Mouse (Mus musculus): ENCODE results near the gene Ppih. TPM values are rescaled to one million over a fixed set of nuclear protein-coding genes. Genes with fewer than 3 reads are reported as not detected.
"Not testable (repeated sequence)": the region's sequence is repeated elsewhere in the genome, so short reads cannot be mapped to it uniquely, and the experiment has no call there.

The Ppih gene
- polyA plus RNA-seq, 1 experiment from 2014 or later: 150 TPM

DNA sequence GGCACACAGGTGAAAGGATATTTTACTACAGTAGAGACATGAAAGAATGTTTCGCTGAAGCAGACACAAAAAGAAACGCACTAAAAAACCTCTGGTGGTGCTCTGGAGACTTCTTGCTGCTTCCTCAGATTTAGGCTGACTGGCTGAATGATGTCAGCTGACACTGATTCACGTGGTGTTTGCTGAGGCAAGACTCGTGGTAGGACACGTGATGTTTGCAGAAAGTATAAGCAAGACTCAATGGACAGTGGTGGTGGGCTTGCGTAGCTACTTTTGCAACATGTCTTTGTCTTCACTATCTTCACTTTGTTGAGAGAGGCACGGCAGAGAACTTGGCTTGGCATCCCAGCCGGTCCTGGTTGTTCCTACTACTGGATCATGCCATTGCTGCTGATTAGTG is 17.1 kb downstream of the Ppih start:
- no peaks in the 10 kb centered on the region for H3K9me3 ChIP-seq (replicated peaks)
- 93% methylated on average over 8 of the region's 8 CpGs for WGBS
- H3K27me3 ChIP-seq (ENCODE audit: low read depth, poor library complexity, severe bottlenecking): no peaks in the 10 kb centered on the region
- H3K4me3 ChIP-seq: no peak overlapping the region
- DNase-seq (ENCODE audit: low spot score): no peak
- H3K4me1 ChIP-seq: no peaks in the 10 kb centered on the region
- H3K27ac ChIP-seq (replicated peaks): no peak overlapping the region
- peaks cover 41% of the 10 kb centered on the region for H3K36me3 ChIP-seq

DNA sequence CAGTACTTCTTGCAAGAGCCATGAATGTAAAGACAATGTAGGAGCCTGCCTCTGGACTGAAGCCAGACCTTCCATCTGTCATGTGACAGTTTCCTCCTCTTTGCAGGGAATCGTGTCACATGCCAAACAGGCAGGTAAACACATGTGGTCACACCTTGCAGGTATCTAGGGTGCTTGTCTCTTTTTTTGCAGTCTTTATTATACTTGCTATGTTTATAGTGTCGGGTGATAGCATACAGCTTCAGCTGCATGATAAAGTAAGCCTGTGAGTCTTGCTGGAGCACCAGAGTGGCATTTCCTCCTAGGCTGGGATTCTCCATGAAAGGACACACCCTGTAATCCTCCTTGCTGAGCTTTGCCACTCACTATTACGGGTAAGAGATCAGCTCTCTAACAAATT is 18.6 kb downstream of the Ppih start:
- Histone ChIP-seq H3K27ac (replicated peaks) (no peak overlapping the region), H3K9me3 (replicated peaks) (no peaks in the 10 kb centered on the region), H3K4me1 (no peaks in the 10 kb centered on the region), H3K27me3 (ENCODE audit: low read depth, poor library complexity, severe bottlenecking) (no peaks in the 10 kb centered on the region), H3K36me3 (peaks cover 26% of the 10 kb centered on the region), H3K4me3 (no peak overlapping the region)
- WGBS: 87% methylated on average over 3 of the region's 3 CpGs
- DNase-seq (ENCODE audit: low spot score): no peak

DNA sequence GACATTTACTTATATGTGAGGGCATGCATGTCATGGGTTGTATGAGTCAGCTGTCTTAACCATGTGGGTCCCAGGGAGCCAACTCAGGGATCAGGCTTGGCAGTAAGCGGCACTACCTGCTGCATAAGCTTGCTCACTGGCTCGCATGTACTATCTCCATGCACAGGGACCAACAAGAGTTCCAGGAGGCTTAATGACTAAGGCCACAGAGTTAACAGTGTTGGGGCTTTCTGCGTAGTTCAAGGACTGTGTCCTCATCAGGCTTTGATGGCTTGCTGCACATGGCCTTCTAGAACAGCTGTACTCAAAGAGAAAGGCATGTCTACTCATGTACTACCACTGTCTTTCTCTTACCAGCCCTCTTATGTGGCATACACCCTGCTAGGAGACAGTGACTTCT is 19.6 kb downstream of the Ppih start:
- H3K9me3 ChIP-seq (replicated peaks): no peaks in the 10 kb centered on the region
- WGBS: 89% methylated on average over 3 of the region's 3 CpGs
- DNase-seq (ENCODE audit: low spot score): no peak

DNA sequence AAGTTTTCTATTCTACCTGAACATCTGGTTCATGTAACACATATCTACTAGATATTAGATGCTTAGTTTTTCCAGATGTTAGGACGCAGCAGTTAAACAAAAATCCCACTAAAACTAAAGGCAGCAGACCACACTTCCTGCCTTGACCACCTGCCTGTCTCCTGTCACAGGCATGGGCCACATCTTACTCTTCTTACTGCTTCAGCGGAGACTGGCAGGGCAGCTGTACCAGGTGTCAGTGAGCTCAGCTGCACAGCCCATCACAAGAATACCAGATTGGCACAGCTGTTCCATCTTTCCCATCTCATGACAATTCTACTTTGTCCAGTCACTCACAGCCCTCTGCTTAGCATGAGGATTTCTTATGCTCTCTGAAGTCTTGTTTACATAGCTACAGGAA is 23.0 kb downstream of the Ppih start:
- Histone ChIP-seq H3K27ac (replicated peaks) (no peak overlapping the region), H3K27me3 (ENCODE audit: low read depth, poor library complexity, severe bottlenecking) (no peaks in the 10 kb centered on the region), H3K4me1 (peaks cover 13% of the 10 kb centered on the region), H3K9me3 (replicated peaks) (no peaks in the 10 kb centered on the region), H3K4me3 (no peak overlapping the region), H3K36me3 (peaks cover 14% of the 10 kb centered on the region)
- DNase-seq (ENCODE audit: low spot score): no peak
- WGBS: 83% methylated on average over 2 of the region's 2 CpGs

More for the DNA sequence above, 19.6 kb downstream of the Ppih start:
- Histone ChIP-seq H3K27ac (replicated peaks) (no peak overlapping the region), H3K27me3 (ENCODE audit: low read depth, poor library complexity, severe bottlenecking) (no peaks in the 10 kb centered on the region), H3K4me3 (no peak overlapping the region), H3K36me3 (peaks cover 16% of the 10 kb centered on the region), H3K4me1 (peaks cover under 1% of the 10 kb centered on the region; the same call in 1 of the 2 replicates)

DNA sequence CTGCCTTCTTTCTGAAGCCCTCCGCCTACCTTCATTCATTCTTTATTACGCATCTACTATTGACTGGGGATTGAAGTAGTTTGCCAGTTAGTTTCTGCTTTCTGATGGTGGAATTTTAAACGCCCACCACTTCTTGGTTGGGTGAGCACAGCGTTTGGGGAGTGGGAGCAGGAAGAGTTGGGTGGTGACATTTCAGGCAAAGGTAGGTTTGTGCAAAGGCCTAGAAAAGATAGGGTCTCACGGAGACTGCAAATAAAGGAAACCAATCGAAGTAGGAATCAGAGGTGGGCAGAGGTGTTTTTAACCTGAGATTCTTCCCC is 25.3 kb downstream of the Ppih start:
- Histone ChIP-seq H3K4me3 (peak overlapping the region; percentile 98), H3K9me3 (replicated peaks) (no peaks in the 10 kb centered on the region), H3K27me3 (ENCODE audit: low read depth, poor library complexity, severe bottlenecking) (no peaks in the 10 kb centered on the region), H3K36me3 (peaks cover 27% of the 10 kb centered on the region), H3K27ac (replicated peaks) (peak overlapping the region; percentile 98), H3K4me1 (peaks cover 31% of the 10 kb centered on the region)
- peak; percentile 16 for DNase-seq (ENCODE audit: low spot score)
- WGBS: 10% methylated on average over 6 of the region's 6 CpGs

DNA sequence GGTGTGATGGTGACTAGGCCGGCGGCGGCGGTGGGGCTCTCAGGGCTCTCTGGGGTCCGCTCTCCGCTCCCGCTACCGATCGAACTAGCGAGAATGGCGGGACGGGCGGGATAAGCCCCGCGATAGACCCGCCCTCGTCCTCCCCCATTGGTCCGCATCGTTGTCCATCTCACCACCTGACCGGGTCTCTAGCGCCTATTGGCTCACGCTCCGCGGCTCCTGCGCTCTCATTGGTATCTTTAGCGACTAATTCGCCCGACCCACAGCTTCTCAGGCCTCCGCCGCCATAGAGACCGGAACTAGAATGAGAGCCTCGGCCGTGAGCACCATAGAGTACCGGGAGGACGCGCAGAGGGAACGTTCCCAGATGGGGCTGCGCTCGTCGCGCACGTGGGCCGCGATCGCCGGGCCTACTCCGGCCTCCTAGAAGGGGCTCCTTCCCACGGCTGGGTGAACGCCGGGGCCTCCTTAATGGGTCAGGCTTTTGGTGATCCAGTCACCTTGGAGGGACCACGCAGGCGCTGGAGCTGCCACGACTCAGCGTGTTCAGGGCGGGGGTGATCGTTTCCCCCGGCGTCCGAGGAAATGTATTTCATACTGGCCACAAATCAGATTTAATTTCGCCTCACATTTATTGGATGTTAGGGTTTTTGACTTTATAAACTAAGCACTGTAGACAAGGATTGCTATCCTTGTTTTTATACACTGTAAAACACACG is 25.8 kb downstream of the Ppih start, which contains the start of gene Ybx1:
Ybx1 (minus strand) TSS at position 190 of the 719 bp plus-strand sequence.
- H3K9me3 ChIP-seq (replicated peaks): no peaks in the 10 kb centered on the region
- H3K36me3 ChIP-seq: peaks cover 32% of the 10 kb centered on the region
- peaks cover 31% of the 10 kb centered on the region for H3K4me1 ChIP-seq
- peak within 1 kb of the TSS; percentile 98 for H3K27ac ChIP-seq (replicated peaks)
- no peaks in the 10 kb centered on the region for H3K27me3 ChIP-seq (ENCODE audit: low read depth, poor library complexity, severe bottlenecking)
- H3K4me3 ChIP-seq: peak within 1 kb of the TSS; percentile 98
- under 1% methylated on average over 61 of the region's 61 CpGs for WGBS
- peak; percentile 99 for DNase-seq (ENCODE audit: low spot score)

DNA sequence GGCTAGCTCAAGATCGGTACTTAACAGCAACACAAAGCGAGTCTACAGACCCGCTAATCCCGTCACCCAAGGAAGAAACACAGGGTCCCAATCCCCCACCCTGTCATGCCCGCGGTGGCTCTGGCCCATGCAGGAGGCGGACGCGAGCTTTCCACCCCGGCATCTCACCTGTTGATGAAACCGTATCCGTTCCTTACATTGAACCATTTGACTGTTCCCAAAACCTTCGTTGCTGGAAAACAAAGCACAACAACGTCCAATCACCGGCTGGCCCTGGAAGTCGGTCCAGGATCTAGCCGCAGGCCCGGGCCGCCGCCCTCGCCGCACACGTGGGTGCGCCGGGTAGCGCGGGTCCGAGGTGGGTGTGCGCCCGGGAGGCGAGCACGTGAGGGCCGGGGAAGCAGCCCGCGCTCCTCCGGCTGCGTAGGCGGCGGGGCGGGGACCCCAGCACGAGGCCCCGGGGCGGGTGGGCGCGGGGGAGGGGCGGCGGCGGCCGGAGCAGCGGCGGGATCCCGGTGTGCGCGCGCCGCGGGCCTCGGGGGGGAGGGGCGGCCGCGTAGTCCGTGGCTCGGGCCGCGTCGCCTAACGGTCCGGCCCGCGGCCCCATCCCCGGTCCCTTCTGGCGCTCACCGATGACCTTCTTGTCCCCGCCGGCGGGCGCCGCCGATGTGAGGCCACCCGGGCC is 26.6 kb downstream of the Ppih start:
- WGBS: under 1% methylated on average over 69 of the region's 80 CpGs
- DNase-seq (ENCODE audit: low spot score): peak; percentile 48
- H3K27me3 ChIP-seq (ENCODE audit: low read depth, poor library complexity, severe bottlenecking): no peaks in the 10 kb centered on the region
- peaks cover 31% of the 10 kb centered on the region for H3K4me1 ChIP-seq
- peak overlapping the region; percentile 98 for H3K4me3 ChIP-seq
- peaks cover 40% of the 10 kb centered on the region for H3K36me3 ChIP-seq
- peak overlapping the region; percentile 98 for H3K27ac ChIP-seq (replicated peaks)
- no peaks in the 10 kb centered on the region for H3K9me3 ChIP-seq (replicated peaks)

DNA sequence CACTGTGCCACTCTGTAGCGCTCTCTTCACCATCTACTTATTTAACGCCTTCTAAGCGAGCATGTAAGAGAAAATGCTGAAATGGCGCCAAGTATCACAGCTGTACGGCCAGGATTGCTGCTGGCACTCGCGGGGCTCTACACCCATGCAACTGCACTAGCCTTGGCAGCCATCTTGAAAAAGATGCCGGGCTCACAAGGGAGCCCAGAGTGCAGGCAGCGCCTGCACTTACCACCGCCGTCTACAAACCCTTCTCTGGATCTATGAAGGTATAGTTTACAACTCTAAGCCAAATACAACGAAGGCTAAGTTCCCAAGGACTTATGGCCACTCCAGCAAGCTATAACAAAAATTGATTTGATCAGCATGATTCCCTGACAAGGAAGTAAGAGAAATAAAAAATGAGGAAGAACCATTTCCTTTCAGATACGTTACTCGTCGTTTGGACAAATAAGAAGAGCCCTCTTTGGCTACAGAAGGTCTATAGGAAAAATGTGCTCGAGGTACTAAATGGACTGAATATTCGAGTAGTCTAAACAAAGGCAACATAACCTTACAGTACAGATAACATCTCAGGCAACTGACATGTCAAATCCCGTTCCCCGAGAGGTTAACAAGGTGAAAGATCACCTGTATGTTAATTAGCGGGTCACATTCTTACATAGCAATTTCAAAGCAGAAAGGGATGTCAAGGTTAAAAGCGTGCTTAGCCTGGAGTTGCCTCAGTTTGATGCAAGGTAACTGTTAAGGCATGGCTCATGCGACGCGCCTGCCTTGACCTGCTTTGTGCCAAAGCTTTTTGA is 27.4 kb downstream of the Ppih start:
- Histone ChIP-seq H3K36me3 (peaks cover 47% of the 10 kb centered on the region), H3K4me1 (peaks cover 31% of the 10 kb centered on the region), H3K4me3 (peak overlapping the region; percentile 98), H3K27me3 (ENCODE audit: low read depth, poor library complexity, severe bottlenecking) (no peaks in the 10 kb centered on the region), H3K27ac (replicated peaks) (peak overlapping the region; percentile 98), H3K9me3 (replicated peaks) (no peaks in the 10 kb centered on the region)
- 4% methylated on average over 24 of the region's 24 CpGs for WGBS
- peak; percentile 45 for DNase-seq (ENCODE audit: low spot score)

DNA sequence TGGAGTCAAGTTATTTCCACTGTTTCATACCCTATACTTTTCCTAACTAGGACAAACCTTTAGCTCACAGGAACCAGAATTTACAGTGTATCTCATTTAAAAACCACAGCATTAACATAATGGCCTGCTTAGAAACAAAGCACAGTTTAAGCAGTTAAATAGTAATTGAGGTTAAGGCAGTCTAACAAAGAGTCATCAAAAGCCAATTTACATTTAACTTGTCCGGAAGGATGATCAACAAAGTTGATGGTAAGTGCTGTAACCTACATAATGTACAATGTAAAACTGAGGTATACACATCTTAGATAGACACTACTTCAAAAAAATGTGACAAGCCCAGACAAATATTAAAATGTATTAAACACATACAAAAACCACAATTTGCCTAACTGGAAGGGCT is 28.4 kb downstream of the Ppih start:
- H3K36me3 ChIP-seq: peaks cover 58% of the 10 kb centered on the region
- DNase-seq (ENCODE audit: low spot score): no peak
- no peaks in the 10 kb centered on the region for H3K9me3 ChIP-seq (replicated peaks)
- 98% methylated on average over 1 of the region's 1 CpGs for WGBS
- no peaks in the 10 kb centered on the region for H3K27me3 ChIP-seq (ENCODE audit: low read depth, poor library complexity, severe bottlenecking)
- no peak overlapping the region for H3K27ac ChIP-seq (replicated peaks)
- peak overlapping the region; percentile 98 for H3K4me3 ChIP-seq
- peaks cover 36% of the 10 kb centered on the region for H3K4me1 ChIP-seq

DNA sequence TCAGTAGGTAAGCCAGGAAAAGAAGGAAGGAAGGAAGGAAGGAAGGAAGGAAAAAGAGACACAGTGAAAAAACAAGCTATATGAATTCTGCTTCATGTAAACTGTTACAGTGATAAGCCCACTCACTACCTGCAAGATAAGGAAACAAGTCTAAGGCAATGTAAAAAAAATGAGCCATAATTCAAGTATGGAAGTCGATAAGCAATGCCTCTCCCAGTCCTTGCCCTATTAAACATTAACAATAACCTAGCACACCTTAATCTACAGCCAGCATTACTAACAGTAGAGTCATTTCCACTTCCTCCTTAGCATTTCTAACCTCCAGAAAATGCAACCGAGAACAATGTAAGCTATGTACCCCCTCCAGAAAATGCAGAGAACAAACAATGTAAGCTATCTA is 35.0 kb downstream of the Ppih start:
- no peak for DNase-seq (ENCODE audit: low spot score)
- WGBS: 92% methylated on average over 2 of the region's 2 CpGs
- Histone ChIP-seq H3K4me1 (peaks cover 6% of the 10 kb centered on the region; the same call in 1 of the 2 replicates), H3K27me3 (ENCODE audit: low read depth, poor library complexity, severe bottlenecking) (no peaks in the 10 kb centered on the region), H3K27ac (replicated peaks) (no peak overlapping the region), H3K4me3 (no peak overlapping the region), H3K9me3 (replicated peaks) (no peaks in the 10 kb centered on the region), H3K36me3 (peaks cover 96% of the 10 kb centered on the region)

DNA sequence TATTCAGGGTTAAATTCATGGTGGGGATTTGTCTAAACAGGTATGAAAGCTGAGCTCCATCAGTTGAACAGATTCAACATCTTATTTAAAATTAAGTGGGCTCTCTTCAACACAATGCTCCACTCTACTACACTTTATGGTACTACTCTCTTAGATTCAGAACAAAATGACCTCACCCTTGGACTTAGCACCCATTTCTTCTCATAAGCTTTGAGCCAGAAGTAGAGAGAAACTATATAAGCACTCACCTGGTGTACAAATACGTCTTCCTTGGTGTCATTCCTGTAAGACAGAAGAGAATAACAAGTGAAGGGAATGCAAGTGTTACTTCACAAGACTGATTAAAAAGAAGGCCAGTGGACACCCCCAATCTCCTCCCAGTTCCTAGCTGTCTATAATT is 35.5 kb downstream of the Ppih start:
- WGBS: 90% methylated on average over 1 of the region's 1 CpGs
- H3K36me3 ChIP-seq: peaks cover 96% of the 10 kb centered on the region
- no peak for DNase-seq (ENCODE audit: low spot score)

DNA sequence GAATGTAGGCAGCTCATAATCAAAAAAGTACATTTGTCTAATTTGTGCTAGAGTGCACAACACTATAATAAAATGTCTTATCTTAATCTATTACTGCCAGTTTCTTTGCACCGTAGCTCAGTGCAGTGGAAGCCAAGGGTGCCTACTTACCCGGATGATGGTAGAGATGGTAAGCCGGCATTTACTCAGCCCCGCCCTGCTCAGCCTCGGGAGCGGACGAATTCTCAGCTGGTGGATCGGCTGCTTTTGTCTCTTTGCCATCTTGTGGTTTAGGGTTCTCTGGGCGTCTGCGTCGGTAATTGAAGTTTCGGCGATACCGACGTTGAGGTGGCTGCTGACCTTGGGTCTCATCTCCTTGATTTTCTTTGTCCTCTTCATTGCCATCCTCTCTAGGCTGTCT is 41.6 kb downstream of the Ppih start:
- WGBS: 92% methylated on average over 15 of the region's 15 CpGs
- not testable (repeated sequence) for H3K4me1 ChIP-seq; H3K4me3 ChIP-seq; H3K27ac ChIP-seq (replicated peaks); DNase-seq (ENCODE audit: low spot score); H3K9me3 ChIP-seq (replicated peaks); H3K27me3 ChIP-seq (ENCODE audit: low read depth, poor library complexity, severe bottlenecking)
- peaks cover 97% of the 10 kb centered on the region for H3K36me3 ChIP-seq

More for the DNA sequence above, 35.5 kb downstream of the Ppih start:
- peaks cover 5% of the 10 kb centered on the region; the same call in 1 of the 2 replicates for H3K4me1 ChIP-seq
- H3K9me3 ChIP-seq (replicated peaks): no peaks in the 10 kb centered on the region
- H3K4me3 ChIP-seq: no peak overlapping the region
- no peaks in the 10 kb centered on the region for H3K27me3 ChIP-seq (ENCODE audit: low read depth, poor library complexity, severe bottlenecking)
- no peak overlapping the region for H3K27ac ChIP-seq (replicated peaks)

Data from midbrain, embryonic 10.5 days (tissue).